Mouse (Mus musculus) brain, embryonic 14.5 days (tissue): ENCODE measurements at regions not wholly inside any gene's neighbourhood (a gene's known extent, or its start where the extent isn't known, plus 50 kb on each side); places are given as distances from the start of the nearest gene placed in this dataset.

Experiments used
- CTCF ChIP-seq: fragments of 200-500 bp; IDR thresholded peaks from 2 replicates; pipeline ENCODE4 v1.5.1; 2012; ENCODE audit warnings: inconsistent platforms, mild to moderate bottlenecking, moderate library complexity, borderline replicate concordance; ENCODE audit not compliant: insufficient read depth, insufficient read length; ENCODE audit errors: extremely low read depth
- POLR2A ChIP-seq: fragments of 200-500 bp; IDR thresholded peaks from 2 replicates; pipeline ENCODE4 v1.6.1; 2012; ENCODE audit warnings: mild to moderate bottlenecking, inconsistent platforms, borderline replicate concordance; ENCODE audit not compliant: poor library complexity, insufficient read depth, insufficient read length, severe bottlenecking; ENCODE audit errors: extremely low read depth

DNA sequence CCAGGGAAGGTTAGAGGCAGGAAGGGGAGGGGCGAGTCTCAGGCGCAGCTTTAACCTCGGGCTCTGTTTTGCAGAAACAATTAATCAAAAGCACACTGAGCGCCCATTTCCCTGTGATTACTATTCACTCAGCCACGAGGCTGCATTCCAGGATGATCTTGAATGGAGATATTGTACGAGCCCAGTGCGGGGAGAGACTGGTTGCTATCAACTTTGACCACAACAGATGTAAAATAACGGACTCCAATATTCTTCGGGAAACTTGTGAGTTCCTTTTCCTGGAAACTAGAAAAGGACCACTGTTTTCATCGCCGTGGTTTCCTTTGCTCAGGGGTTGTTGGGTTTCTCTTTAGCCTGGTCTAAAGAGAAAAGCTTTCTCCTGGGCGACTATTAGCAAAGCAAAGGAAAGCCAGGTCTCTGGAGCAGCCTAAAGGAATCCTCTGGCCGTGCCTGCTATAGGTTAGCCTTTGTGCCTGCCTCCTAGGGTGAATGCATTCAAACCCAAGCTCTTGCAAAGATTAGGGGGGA, 87.4 kb upstream of the Plekha5 start:
- TF ChIP-seq CTCF = no peak
- no peak for TF ChIP-seq POLR2A
